Mouse (Mus musculus): ENCODE data around the gene Zfp764. TPM values are rescaled to one million over a fixed set of nuclear protein-coding genes. Genes with fewer than 3 reads are reported as not detected.
"Not testable (repeated sequence)": the region's sequence is repeated elsewhere in the genome, so short reads cannot be mapped to it uniquely, and the experiment has no call there.

The Zfp764 gene
- polyA plus RNA-seq, 1 experiment from 2014 or later, result 9.0 TPM

- Histone ChIP-seq H3K4me1 (peaks cover 12% of the 10 kb centered on the region), H3K4me2 (peak overlapping the region; percentile 92), H3K9me3 (no peaks in the 10 kb centered on the region), H3K27ac (no peak overlapping the region), H3K4me3 (peak overlapping the region; percentile 82), H3K36me3 (peaks cover 9% of the 10 kb centered on the region; the same call in 1 of the 2 replicates), H3K9ac (peak overlapping the region; percentile 85), H3K27me3 (peaks cover 5% of the 10 kb centered on the region; the same call in 1 of the 2 replicates)
- no peak for ATAC-seq (ENCODE audit: borderline replicate concordance, extremely low read depth, low FRiP score, low TSS enrichment)
- 0% methylated on average over 15 of the region's 15 CpGs for WGBS
Observed at GRCm38 (mm10) chr7:127422247-127422646, 15.6 kb upstream of the Zfp764 start.

- Histone ChIP-seq H3K27me3 (peaks cover 5% of the 10 kb centered on the region; the same call in 1 of the 2 replicates), H3K9ac (peak within 1 kb of the TSS; percentile 85), H3K36me3 (peaks cover 9% of the 10 kb centered on the region; the same call in 1 of the 2 replicates), H3K9me3 (no peaks in the 10 kb centered on the region), H3K4me1 (peaks cover 12% of the 10 kb centered on the region), H3K4me3 (peak within 1 kb of the TSS; percentile 82), H3K4me2 (peak within 1 kb of the TSS; percentile 92), H3K27ac (peak within 1 kb of the TSS; percentile 56; the same call in 1 of the 2 replicates)
- WGBS, result under 1% methylated on average over 48 of the region's 48 CpGs
- peak; percentile 95 for ATAC-seq (ENCODE audit: borderline replicate concordance, extremely low read depth, low FRiP score, low TSS enrichment)
Observed at GRCm38 (mm10) chr7:127421388-127422191, 15.0 kb upstream of the Zfp764 start, which contains the start of gene Zfp688. Gene Zfp688, minus strand, starts transcription at chr7:127422068.

- ATAC-seq (ENCODE audit: borderline replicate concordance, extremely low read depth, low FRiP score, low TSS enrichment), result no peak
- Histone ChIP-seq H3K27ac (no peak overlapping the region), H3K4me1 (no peaks in the 10 kb centered on the region; the same call in 1 of the 2 replicates), H3K9me3 (no peaks in the 10 kb centered on the region), H3K9ac (no peak overlapping the region), H3K4me3 (no peak overlapping the region), H3K27me3 (no peaks in the 10 kb centered on the region), H3K36me3 (no peaks in the 10 kb centered on the region), H3K4me2 (no peak overlapping the region)
- 58% methylated on average over 2 of the region's 2 CpGs for WGBS
Observed at GRCm38 (mm10) chr7:127411418-127411817, 4.8 kb upstream of the Zfp764 start.

GRCm38 (mm10) chr7:127404101-127404500 is 2.5 kb downstream of the Zfp764 start:
- H3K4me1 ChIP-seq; ATAC-seq (ENCODE audit: borderline replicate concordance, extremely low read depth, low FRiP score, low TSS enrichment); H3K27ac ChIP-seq; H3K4me2 ChIP-seq; H3K9ac ChIP-seq; H3K36me3 ChIP-seq; H3K9me3 ChIP-seq; H3K27me3 ChIP-seq; H3K4me3 ChIP-seq: not testable (repeated sequence)
- 94% methylated on average over 6 of the region's 6 CpGs for WGBS

- WGBS, result 46% methylated on average over 2 of the region's 2 CpGs
- H3K9me3 ChIP-seq, result no peaks in the 10 kb centered on the region
- peaks cover 9% of the 10 kb centered on the region; the same call in 1 of the 2 replicates for H3K4me1 ChIP-seq
- H3K27ac ChIP-seq, result no peak overlapping the region
- no peak overlapping the region for H3K4me3 ChIP-seq
- H3K27me3 ChIP-seq, result no peaks in the 10 kb centered on the region
- ATAC-seq (ENCODE audit: borderline replicate concordance, extremely low read depth, low FRiP score, low TSS enrichment), result no peak
- no peak overlapping the region for H3K9ac ChIP-seq
- peaks cover 7% of the 10 kb centered on the region; the same call in 1 of the 2 replicates for H3K36me3 ChIP-seq
- H3K4me2 ChIP-seq, result no peak overlapping the region
Observed at GRCm38 (mm10) chr7:127402980-127403379, 3.6 kb downstream of the Zfp764 start.

GRCm38 (mm10) chr7:127400355-127400754 is 6.3 kb downstream of the Zfp764 start:
- 56% methylated on average over 3 of the region's 3 CpGs for WGBS

GRCm38 (mm10) chr7:127393944-127394333 is 12.7 kb downstream of the Zfp764 start:
- Histone ChIP-seq H3K4me3 (peak overlapping the region; percentile 66), H3K9me3 (no peaks in the 10 kb centered on the region), H3K27ac (peak overlapping the region; percentile 85; the same call in 1 of the 2 replicates), H3K27me3 (no peaks in the 10 kb centered on the region), H3K9ac (peak overlapping the region; percentile 49), H3K4me2 (peak overlapping the region; percentile 86), H3K4me1 (peaks cover 13% of the 10 kb centered on the region), H3K36me3 (peaks cover 7% of the 10 kb centered on the region; the same call in 1 of the 2 replicates)
- no peak; the same call in 1 of the 2 replicates for ATAC-seq (ENCODE audit: borderline replicate concordance, extremely low read depth, low FRiP score, low TSS enrichment)
- 11% methylated on average over 7 of the region's 7 CpGs for WGBS

More at GRCm38 (mm10) chr7:127400355-127400754, 6.3 kb downstream of the Zfp764 start:
- Histone ChIP-seq H3K9me3 (no peaks in the 10 kb centered on the region), H3K27ac (no peak overlapping the region), H3K9ac (no peak overlapping the region), H3K27me3 (no peaks in the 10 kb centered on the region), H3K36me3 (peaks cover 7% of the 10 kb centered on the region; the same call in 1 of the 2 replicates), H3K4me1 (no peaks in the 10 kb centered on the region), H3K4me2 (no peak overlapping the region), H3K4me3 (no peak overlapping the region)
- no peak for ATAC-seq (ENCODE audit: borderline replicate concordance, extremely low read depth, low FRiP score, low TSS enrichment)

- peak; percentile 94 for ATAC-seq (ENCODE audit: borderline replicate concordance, extremely low read depth, low FRiP score, low TSS enrichment)
- Histone ChIP-seq H3K4me2 (peak within 1 kb of the TSS; percentile 86), H3K27ac (peak within 1 kb of the TSS; percentile 85), H3K27me3 (no peaks in the 10 kb centered on the region), H3K4me3 (peak within 1 kb of the TSS; percentile 66), H3K36me3 (peaks cover 7% of the 10 kb centered on the region; the same call in 1 of the 2 replicates), H3K9ac (peak within 1 kb of the TSS; percentile 82), H3K9me3 (no peaks in the 10 kb centered on the region), H3K4me1 (peaks cover 13% of the 10 kb centered on the region)
- under 1% methylated on average over 45 of the region's 45 CpGs for whole genome bisulfite sequencing
Observed at GRCm38 (mm10) chr7:127393157-127393943, 13.3 kb downstream of the Zfp764 start, which contains the start of gene E430018J23Rik. Gene E430018J23Rik, minus strand, starts transcription at chr7:127393629.

GRCm38 (mm10) chr7:127392251-127392824 is 14.3 kb downstream of the Zfp764 start:
- Histone ChIP-seq H3K9me3 (no peaks in the 10 kb centered on the region), H3K4me1 (peaks cover 13% of the 10 kb centered on the region), H3K27me3 (no peaks in the 10 kb centered on the region), H3K4me2 (peak overlapping the region; percentile 86), H3K9ac (peak overlapping the region; percentile 82), H3K4me3 (peak overlapping the region; percentile 66), H3K36me3 (peaks cover 7% of the 10 kb centered on the region; the same call in 1 of the 2 replicates), H3K27ac (no peak overlapping the region)
- no peak for ATAC-seq (ENCODE audit: borderline replicate concordance, extremely low read depth, low FRiP score, low TSS enrichment)
- 77% methylated on average over 8 of the region's 8 CpGs for WGBS

- WGBS, result 95% methylated on average over 16 of the region's 16 CpGs
- Histone ChIP-seq H3K4me2 (no peak overlapping the region), H3K36me3 (peaks cover 7% of the 10 kb centered on the region; the same call in 1 of the 2 replicates), H3K4me1 (peaks cover 13% of the 10 kb centered on the region), H3K9me3 (no peaks in the 10 kb centered on the region), H3K27ac (no peak overlapping the region), H3K9ac (no peak overlapping the region), H3K4me3 (no peak overlapping the region), H3K27me3 (no peaks in the 10 kb centered on the region)
- no peak for ATAC-seq (ENCODE audit: borderline replicate concordance, extremely low read depth, low FRiP score, low TSS enrichment)
Observed at GRCm38 (mm10) chr7:127391538-127391937, 15.1 kb downstream of the Zfp764 start.

- Histone ChIP-seq H3K36me3 (peaks cover 11% of the 10 kb centered on the region), H3K9me3 (no peaks in the 10 kb centered on the region), H3K27ac (no peak overlapping the region), H3K27me3 (no peaks in the 10 kb centered on the region), H3K4me3 (no peak overlapping the region), H3K4me2 (no peak overlapping the region), H3K9ac (no peak overlapping the region), H3K4me1 (peaks cover 13% of the 10 kb centered on the region)
- WGBS, result 68% methylated on average over 7 of the region's 7 CpGs
- ATAC-seq (ENCODE audit: borderline replicate concordance, extremely low read depth, low FRiP score, low TSS enrichment), result no peak
Observed at GRCm38 (mm10) chr7:127390306-127390705, 16.3 kb downstream of the Zfp764 start.
